Mouse (Mus musculus) kidney, adult 8-10 months (tissue): ENCODE measurements around the gene Rhox11.
"Not testable (repeated sequence)": the region's sequence is repeated elsewhere in the genome, so short reads cannot be mapped to it uniquely, and the experiment has no call there.

ENCODE experiments used
- DNase-seq, 2 experiments: peaks; one replicate each; pipeline ENCODE4 v3.0.0; 2022

Rhox11 gene

DNA sequence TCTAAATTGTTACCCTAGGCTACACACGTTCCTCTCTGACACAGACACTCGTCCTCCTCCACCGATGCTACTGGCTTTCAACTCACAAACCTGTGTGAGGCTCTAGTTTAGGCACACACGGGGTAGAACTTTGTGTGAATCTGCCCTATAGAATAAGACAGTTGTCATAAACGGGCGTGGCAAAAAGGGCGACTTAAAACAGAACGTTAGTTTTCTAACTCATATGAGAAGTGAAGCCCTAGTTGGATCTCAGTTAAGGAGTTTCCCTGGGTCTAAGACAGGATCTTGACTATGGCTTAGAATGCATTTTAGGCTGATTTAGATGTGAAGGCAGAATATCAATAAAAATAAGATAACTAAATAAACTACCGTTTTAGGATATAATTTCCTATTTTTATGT is at the start of gene Rhox11:
Gene Rhox11 (minus strand): TSS at position 101 of the 400 bp plus-strand sequence.
- no peak for DNase-seq

GRCm38 (mm10) chrX:38121478-38121877 is 36.5 kb upstream of the Rhox11 start:
- DNase-seq: no peak

DNA sequence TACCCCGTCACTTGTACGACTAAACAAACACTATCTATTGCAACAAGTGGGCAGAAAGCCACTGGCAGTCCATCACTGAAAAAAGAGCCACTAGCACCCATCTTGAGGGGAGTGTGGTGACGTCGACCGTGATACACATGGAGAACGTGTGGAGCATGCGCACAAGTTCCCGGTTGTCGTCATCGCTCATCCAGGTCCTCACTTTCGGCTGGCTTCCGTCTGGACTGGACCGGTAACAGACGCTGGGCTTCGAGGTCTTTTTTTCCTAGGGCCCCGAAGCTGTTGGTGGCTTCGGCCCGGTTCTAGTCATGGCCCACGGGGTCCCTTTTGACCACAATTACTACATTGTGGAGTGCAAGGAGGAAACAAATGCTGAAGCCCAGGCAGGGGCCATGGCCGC is 36.0 kb upstream of the Rhox11 start, which contains the start of gene Rhox13:
Gene Rhox13 (plus strand): TSS at position 238 of the 400 bp plus-strand sequence.
- no peak for DNase-seq

- no peak for DNase-seq
Observed at GRCm38 (mm10) chrX:38110807-38111206, 25.9 kb upstream of the Rhox11 start, which contains the start of gene Rhox12. Gene Rhox12, minus strand, starts transcription at chrX:38110907.

DNA sequence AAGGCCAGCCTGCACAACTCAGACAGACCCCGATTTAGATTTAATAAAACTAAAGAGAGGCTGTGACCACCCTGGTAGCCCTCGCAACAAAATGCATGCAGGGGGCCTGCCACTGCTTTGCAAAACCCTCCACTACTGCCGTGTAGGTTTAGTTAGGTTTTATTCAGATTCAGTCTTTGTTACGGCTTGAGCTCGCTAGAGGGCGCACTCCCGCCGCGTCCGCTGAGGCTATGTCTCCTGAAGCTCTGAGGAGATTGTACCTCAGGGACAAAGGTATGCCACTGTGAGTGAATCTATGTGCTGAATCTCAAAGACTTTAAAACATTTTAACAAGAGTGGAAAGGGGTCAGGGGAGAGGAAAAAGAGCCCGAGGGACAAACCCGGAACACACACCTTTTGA is 715 bp downstream of the Rhox11 start:
- DNase-seq: peak; percentile 15 to 49

DNA sequence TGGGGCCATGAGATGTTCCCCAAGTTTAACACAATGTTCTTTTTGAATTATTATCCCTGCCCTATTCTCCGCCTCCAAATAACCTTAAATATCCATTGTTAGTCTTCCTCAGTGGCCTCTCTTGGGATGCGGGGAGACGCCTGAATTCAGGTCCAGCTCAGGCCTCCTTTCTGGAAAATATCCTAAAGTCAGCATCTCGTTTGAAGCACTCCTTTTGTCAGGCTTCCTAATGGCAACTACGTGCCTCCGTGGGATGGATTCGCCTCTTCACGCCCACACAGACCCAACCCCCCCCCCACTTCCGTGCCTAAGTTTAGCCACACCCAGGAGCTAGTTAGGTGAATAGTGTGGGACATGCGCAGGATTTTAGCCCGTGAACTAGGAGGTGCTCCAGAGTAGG is 18.8 kb downstream of the Rhox11 start, which contains the start of gene Rhox10:
Gene Rhox10 (plus strand): TSS at position 301 of the 400 bp plus-strand sequence.
- DNase-seq: no peak

DNA sequence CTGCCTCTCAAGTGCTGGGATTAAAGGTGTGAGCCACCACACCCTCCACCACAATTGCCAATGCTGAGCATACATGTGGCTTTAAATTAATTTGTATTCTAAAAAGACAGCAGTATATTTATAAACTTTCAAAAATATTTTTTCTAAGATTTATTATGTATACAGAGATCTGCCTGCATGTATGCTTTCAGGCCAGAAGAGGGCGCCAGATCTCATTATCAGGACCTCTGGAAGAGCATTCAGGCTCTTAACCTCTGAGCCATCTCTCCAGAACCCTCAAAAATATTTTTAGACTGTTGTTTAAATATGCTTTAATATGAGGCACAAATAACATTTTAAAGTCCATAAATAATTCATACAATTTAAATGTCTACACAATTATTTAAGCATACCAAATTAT is 23.4 kb downstream of the Rhox11 start:
- no peak for DNase-seq

- not testable (repeated sequence) for DNase-seq
Observed at GRCm38 (mm10) chrX:38043014-38043413, 41.9 kb downstream of the Rhox11 start, which contains the start of gene Btg1-ps2. Gene Btg1-ps2, minus strand, starts transcription at chrX:38043114.

DNA sequence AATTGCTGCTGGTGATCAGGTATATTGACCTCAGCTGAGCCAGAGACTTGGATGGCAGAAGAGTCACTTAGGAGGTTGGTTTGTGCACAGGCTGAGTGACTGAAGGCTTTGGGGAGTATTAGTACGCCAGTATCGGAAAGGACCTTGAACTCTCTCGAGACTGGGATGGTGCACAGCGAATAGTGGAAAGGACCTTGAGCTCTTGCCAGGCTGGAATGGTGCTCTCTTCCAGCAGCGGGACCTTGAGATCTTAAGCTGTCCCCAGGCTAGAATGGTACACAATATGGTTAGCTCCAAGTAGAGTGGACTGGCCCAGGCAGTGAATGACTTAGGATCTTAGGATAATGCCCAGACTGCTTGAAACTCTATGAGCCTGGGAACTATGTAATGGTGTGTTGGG is 45.3 kb downstream of the Rhox11 start:
- no peak for DNase-seq

DNA sequence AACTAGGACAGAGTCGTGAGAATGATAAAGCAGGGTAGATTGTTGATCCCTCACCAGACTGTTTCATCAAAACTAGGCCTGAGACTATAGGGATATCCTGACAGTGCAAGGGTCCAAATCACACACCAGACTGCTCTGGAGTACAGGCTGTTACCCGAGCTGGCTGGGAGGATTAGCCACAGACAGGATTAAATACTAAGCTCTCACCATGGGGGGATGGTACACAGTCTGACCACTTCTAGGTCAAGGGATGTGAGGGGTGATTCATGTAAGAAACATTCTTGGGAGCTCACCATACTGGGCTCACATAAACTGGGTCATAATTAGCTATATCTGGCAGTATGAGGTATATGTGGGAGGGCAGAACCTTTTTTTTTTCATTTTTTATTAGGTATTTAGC is 51.1 kb downstream of the Rhox11 start:
- DNase-seq: no peak
